Mouse (Mus musculus) megakaryocyte-erythroid progenitor cell, adult 5 weeks (primary cell): ENCODE data around the gene Pdcl2. TPM values are rescaled to one million over a fixed set of nuclear protein-coding genes. Genes with fewer than 3 reads are reported as not detected.

Experiments
- polyA plus RNA-seq: library from polyadenylated mRNA; stranded (reverse); fragments of >175 nt; gene quantifications from 2 replicates; pipeline ENCODE4 v1.2.3, GENCODE M21; 2012

The Pdcl2 gene
- not detected in 2 replicates for polyA plus RNA-seq

GRCm38 (mm10) chr5:76330953-76331352, at the start of gene Pdcl2:
TSS of gene Pdcl2 (minus strand) at chr5:76331156.

GRCm38 (mm10) chr5:76363453-76364104, 32.6 kb upstream of the Pdcl2 start, which contains the start of gene Nmu:
TSS of gene Nmu (minus strand) at chr5:76363788.

GRCm38 (mm10) chr5:76304452-76305341, 26.3 kb downstream of the Pdcl2 start, which contains the start of gene Clock:
TSS of gene Clock (minus strand) at chr5:76304792.

Other genes starting within 250 kb of the Pdcl2 start
- 32.8 and 37.1 TPM in 2 replicates for gene Srd5a3, start 190.9 kb downstream of the Pdcl2 start, polyA plus RNA-seq
- gene Tmem165, start 147.3 kb downstream of the Pdcl2 start, polyA plus RNA-seq, result 59.2 and 92.3 TPM in 2 replicates
- gene Clock, start 26.4 kb downstream of the Pdcl2 start, polyA plus RNA-seq, result 0.61 and 1.1 TPM in 2 replicates
- not detected in 2 replicates for gene Nmu, start 32.6 kb upstream of the Pdcl2 start, polyA plus RNA-seq
- gene Gm7271, start 152.9 kb upstream of the Pdcl2 start, polyA plus RNA-seq, result not detected in 2 replicates
- gene Exoc1, start 198.2 kb upstream of the Pdcl2 start, polyA plus RNA-seq, result 1.8 and 2.0 TPM in 2 replicates